Mouse (Mus musculus): ENCODE data around the gene Sycp2. TPM values are rescaled to one million over a fixed set of nuclear protein-coding genes. Genes with fewer than 3 reads are reported as not detected.

Gene Sycp2
- polyA plus RNA-seq, 1 experiment from 2014 or later = 0.12 TPM

DNA sequence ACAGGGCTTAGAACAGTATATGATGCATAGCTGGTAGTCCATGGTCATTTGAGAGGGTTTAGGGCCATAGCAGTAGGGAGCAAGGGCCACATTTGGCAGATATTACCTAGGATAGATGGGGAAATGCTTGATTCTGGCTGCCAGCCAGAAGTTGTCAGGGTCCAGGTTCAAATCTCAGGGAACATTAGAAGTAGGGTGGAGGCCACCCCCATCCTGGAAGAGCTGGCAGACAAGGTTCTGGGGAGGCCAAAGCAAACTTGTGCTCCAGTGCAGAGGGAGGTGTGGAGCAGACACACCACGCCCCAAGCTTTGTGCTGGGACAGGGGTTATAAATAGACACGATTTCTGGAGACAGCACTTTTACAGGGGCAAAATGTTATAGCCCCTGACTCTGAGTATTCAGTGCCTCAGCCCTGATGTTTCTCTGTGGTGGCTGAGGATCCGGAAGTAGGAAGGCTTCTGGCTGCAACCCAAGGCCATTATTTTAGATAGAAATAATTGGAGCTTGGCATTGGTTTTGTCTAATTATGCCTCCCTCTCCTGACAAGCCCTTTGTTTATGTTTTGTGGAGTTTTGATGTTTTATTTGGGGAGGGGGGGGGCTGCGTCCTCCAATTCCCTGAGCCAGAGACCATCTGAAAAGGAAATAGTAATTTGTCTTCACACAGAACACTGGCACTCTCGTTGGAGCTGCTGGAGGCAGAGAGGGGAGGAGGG lies 80.6 kb downstream of the Sycp2 start:
- Histone ChIP-seq H3K27me3 (ENCODE audit: control insufficient read depth, insufficient read depth, low read length) (no peaks in the 10 kb centered on the region), H3K27ac (ENCODE audit: low read depth, low read length) (no peak overlapping the region), H3K9me3 (ENCODE audit: control insufficient read depth, low read length) (no peaks in the 10 kb centered on the region), H3K9ac (ENCODE audit: low read depth, low read length) (no peak overlapping the region), H3K4me1 (replicated peaks; ENCODE audit: control insufficient read depth, insufficient read depth, low read length) (peaks cover 4% of the 10 kb centered on the region), H3K4me3 (ENCODE audit: low read depth, low read length) (no peak overlapping the region), H3K4me2 (replicated peaks; ENCODE audit: low read depth, low read length) (no peak overlapping the region), H3K36me3 (ENCODE audit: control insufficient read depth, insufficient read depth, low read length) (no peaks in the 10 kb centered on the region)
- 36% methylated on average over 5 of the region's 5 CpGs for WGBS
- peak; percentile 45; the same call in 1 of the 2 replicates for ATAC-seq (ENCODE audit: low FRiP score)
- DNase-seq (ENCODE audit: low spot score) = no peak

DNA sequence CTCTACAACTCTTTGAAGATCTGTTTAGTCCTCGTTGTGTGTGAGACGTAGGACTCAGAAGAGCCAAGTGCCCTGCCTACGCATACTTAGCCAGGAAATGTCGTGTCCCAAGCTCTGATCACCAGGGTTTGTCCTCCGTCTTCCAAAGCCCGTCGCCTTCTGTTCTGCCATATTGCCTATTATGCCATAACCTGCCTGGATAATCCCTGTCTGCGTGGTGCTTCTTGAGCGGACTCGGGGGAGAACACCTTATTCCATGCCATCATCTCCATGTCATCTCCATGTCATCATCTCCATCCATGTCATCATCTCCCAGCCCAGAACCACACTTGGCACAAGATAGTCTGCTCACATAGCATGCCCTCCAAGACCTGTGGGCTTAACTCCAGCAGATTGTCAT lies 81.4 kb downstream of the Sycp2 start:
- Histone ChIP-seq H3K4me2 (replicated peaks; ENCODE audit: low read depth, low read length) (no peak overlapping the region), H3K27me3 (ENCODE audit: control insufficient read depth, insufficient read depth, low read length) (no peaks in the 10 kb centered on the region), H3K9me3 (ENCODE audit: control insufficient read depth, low read length) (no peaks in the 10 kb centered on the region), H3K4me1 (replicated peaks; ENCODE audit: control insufficient read depth, insufficient read depth, low read length) (peaks cover 4% of the 10 kb centered on the region), H3K9ac (ENCODE audit: low read depth, low read length) (no peak overlapping the region), H3K4me3 (ENCODE audit: low read depth, low read length) (no peak overlapping the region), H3K27ac (ENCODE audit: low read depth, low read length) (no peak overlapping the region), H3K36me3 (ENCODE audit: control insufficient read depth, insufficient read depth, low read length) (no peaks in the 10 kb centered on the region)
- no peak for DNase-seq (ENCODE audit: low spot score)
- WGBS = 94% methylated on average over 10 of the region's 10 CpGs
- ATAC-seq (ENCODE audit: low FRiP score) = no peak

DNA sequence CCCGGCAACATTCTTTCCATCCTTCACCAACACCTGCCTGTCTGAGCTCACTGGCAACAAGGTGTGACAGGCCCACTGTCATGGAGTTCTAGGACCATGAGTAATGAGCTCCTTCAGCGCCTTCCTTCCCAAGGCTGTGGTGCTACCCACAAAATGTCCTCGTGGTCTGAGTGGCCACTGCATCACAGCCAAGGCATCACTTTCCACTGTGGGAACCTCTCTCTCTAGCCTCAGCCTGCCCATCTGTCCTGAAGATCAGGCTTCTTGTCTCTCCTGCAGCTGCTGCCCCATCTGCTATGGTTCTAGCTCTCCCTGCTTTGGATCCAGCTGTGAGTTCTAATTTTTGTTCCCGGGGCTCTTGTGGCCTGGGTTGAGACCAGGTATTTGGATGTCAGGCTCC lies 82.7 kb downstream of the Sycp2 start:
- H3K27ac ChIP-seq (ENCODE audit: low read depth, low read length) = no peak overlapping the region
- peaks cover 4% of the 10 kb centered on the region for H3K4me1 ChIP-seq (replicated peaks; ENCODE audit: control insufficient read depth, insufficient read depth, low read length)
- H3K36me3 ChIP-seq (ENCODE audit: control insufficient read depth, insufficient read depth, low read length) = no peaks in the 10 kb centered on the region
- H3K9ac ChIP-seq (ENCODE audit: low read depth, low read length) = no peak overlapping the region
- no peak overlapping the region for H3K4me3 ChIP-seq (ENCODE audit: low read depth, low read length)
- ATAC-seq (ENCODE audit: low FRiP score) (no peak), DNase-seq (ENCODE audit: low spot score) (no peak)
- no peak overlapping the region for H3K4me2 ChIP-seq (replicated peaks; ENCODE audit: low read depth, low read length)
- H3K27me3 ChIP-seq (ENCODE audit: control insufficient read depth, insufficient read depth, low read length) = no peaks in the 10 kb centered on the region
- WGBS = 84% methylated on average over 4 of the region's 4 CpGs
- H3K9me3 ChIP-seq (ENCODE audit: control insufficient read depth, low read length) = no peaks in the 10 kb centered on the region

DNA sequence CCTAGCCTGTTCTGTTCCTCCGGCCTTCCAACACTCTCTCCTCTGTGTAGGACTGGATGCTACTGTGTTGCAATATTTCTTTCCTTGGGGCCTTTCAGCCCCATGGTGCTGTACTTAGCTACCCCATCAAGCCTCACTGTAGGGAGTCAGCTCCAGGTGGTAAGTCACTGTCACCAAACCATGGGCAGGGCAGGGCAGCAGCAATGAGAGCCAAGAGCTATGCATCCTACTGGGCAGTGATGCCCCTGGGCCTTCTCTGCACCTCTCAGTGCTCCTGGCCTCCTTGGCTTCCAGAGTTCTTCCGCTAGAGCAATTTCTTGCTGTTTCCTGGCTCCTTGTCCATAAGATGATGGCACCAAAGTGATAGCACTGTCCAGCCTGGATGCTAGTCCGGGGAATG lies 83.1 kb downstream of the Sycp2 start:
- Histone ChIP-seq H3K4me1 (replicated peaks; ENCODE audit: control insufficient read depth, insufficient read depth, low read length) (peaks cover 4% of the 10 kb centered on the region), H3K4me2 (replicated peaks; ENCODE audit: low read depth, low read length) (no peak overlapping the region), H3K9ac (ENCODE audit: low read depth, low read length) (no peak overlapping the region), H3K9me3 (ENCODE audit: control insufficient read depth, low read length) (no peaks in the 10 kb centered on the region), H3K27ac (ENCODE audit: low read depth, low read length) (no peak overlapping the region), H3K36me3 (ENCODE audit: control insufficient read depth, insufficient read depth, low read length) (no peaks in the 10 kb centered on the region), H3K27me3 (ENCODE audit: control insufficient read depth, insufficient read depth, low read length) (no peaks in the 10 kb centered on the region), H3K4me3 (ENCODE audit: low read depth, low read length) (no peak overlapping the region)
- no peak for DNase-seq (ENCODE audit: low spot score)
- ATAC-seq (ENCODE audit: low FRiP score) = no peak
- WGBS = 93% methylated on average over 3 of the region's 3 CpGs

DNA sequence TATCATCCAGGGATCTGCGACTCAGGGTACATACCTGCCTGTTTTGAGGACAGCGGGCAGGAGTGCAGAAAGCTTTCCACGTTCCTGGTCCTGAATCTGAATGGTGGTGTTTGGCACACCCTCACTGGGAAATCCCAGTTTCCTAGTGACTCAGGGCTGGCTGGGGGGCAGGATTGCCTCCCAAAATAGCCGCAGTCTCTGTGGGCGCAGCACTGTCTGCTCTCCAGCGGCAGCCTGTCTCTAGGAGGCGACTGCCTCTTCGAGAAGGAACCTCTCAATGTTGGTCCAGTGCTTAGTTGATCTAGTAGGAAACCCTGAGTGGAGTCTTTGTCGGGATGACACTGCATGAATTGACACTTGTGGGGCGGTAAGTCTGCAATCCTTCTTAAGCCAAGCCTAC lies 86.2 kb downstream of the Sycp2 start:
- Histone ChIP-seq H3K9ac (ENCODE audit: low read depth, low read length) (no peak overlapping the region), H3K27me3 (ENCODE audit: control insufficient read depth, insufficient read depth, low read length) (no peaks in the 10 kb centered on the region), H3K36me3 (ENCODE audit: control insufficient read depth, insufficient read depth, low read length) (no peaks in the 10 kb centered on the region), H3K9me3 (ENCODE audit: control insufficient read depth, low read length) (no peaks in the 10 kb centered on the region), H3K4me2 (replicated peaks; ENCODE audit: low read depth, low read length) (no peak overlapping the region), H3K27ac (ENCODE audit: low read depth, low read length) (no peak overlapping the region), H3K4me1 (replicated peaks; ENCODE audit: control insufficient read depth, insufficient read depth, low read length) (no peaks in the 10 kb centered on the region), H3K4me3 (ENCODE audit: low read depth, low read length) (no peak overlapping the region)
- DNase-seq (ENCODE audit: low spot score) (no peak), ATAC-seq (ENCODE audit: low FRiP score) (no peak)
- 84% methylated on average over 10 of the region's 10 CpGs for WGBS

DNA sequence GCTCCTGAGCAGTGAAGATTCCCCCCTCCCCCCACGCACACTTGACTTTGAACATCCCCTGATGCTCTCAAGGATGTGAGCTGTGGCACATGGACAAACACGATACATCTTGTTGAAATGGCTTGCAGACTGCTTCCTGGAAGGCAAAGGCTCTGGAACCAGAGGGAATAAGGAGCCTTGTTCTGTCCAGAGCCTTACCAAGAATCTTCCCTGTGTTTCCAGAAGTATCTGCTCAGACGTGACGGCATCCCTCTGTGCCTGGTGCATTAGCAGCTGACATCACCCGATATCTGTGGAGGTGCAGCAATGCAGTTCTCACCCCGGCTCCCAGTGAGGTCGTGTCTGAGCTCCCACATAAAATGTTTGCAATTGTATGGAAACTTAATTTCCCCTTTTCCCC lies 87.7 kb downstream of the Sycp2 start:
- Histone ChIP-seq H3K9ac (ENCODE audit: low read depth, low read length) (no peak overlapping the region), H3K36me3 (ENCODE audit: control insufficient read depth, insufficient read depth, low read length) (no peaks in the 10 kb centered on the region), H3K4me1 (replicated peaks; ENCODE audit: control insufficient read depth, insufficient read depth, low read length) (no peaks in the 10 kb centered on the region), H3K27ac (ENCODE audit: low read depth, low read length) (no peak overlapping the region), H3K4me2 (replicated peaks; ENCODE audit: low read depth, low read length) (no peak overlapping the region), H3K4me3 (ENCODE audit: low read depth, low read length) (no peak overlapping the region), H3K9me3 (ENCODE audit: control insufficient read depth, low read length) (no peaks in the 10 kb centered on the region), H3K27me3 (ENCODE audit: control insufficient read depth, insufficient read depth, low read length) (no peaks in the 10 kb centered on the region)
- ATAC-seq (ENCODE audit: low FRiP score) = no peak
- 88% methylated on average over 7 of the region's 7 CpGs for WGBS
- no peak for DNase-seq (ENCODE audit: low spot score)

DNA sequence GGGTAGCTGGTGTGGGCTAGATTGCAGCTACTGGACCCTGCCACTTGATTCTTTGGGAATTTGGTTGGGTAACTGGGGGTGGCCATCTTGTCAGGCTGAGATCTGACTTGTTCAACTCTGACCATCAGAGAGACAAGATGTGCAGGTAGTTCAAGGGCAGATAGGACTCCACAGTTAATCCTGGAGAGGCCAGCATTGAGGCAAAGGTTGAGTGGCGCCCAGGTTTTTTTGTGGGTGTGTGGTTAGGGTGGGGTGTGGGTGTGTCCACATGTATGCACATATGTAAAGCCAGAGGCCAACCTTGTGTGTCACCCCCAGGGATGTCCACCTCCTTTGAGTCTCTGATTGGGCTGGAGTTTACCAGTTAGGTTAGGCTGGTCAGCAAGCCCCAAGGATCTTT lies 91.2 kb downstream of the Sycp2 start:
- Histone ChIP-seq H3K9ac (ENCODE audit: low read depth, low read length) (no peak overlapping the region), H3K36me3 (ENCODE audit: control insufficient read depth, insufficient read depth, low read length) (no peaks in the 10 kb centered on the region), H3K27me3 (ENCODE audit: control insufficient read depth, insufficient read depth, low read length) (no peaks in the 10 kb centered on the region), H3K4me2 (replicated peaks; ENCODE audit: low read depth, low read length) (no peak overlapping the region), H3K9me3 (ENCODE audit: control insufficient read depth, low read length) (no peaks in the 10 kb centered on the region), H3K4me1 (replicated peaks; ENCODE audit: control insufficient read depth, insufficient read depth, low read length) (no peaks in the 10 kb centered on the region), H3K27ac (ENCODE audit: low read depth, low read length) (no peak overlapping the region), H3K4me3 (ENCODE audit: low read depth, low read length) (no peak overlapping the region)
- 100% methylated on average over 1 of the region's 1 CpGs for WGBS
- DNase-seq (ENCODE audit: low spot score) = no peak
- no peak for ATAC-seq (ENCODE audit: low FRiP score)

DNA sequence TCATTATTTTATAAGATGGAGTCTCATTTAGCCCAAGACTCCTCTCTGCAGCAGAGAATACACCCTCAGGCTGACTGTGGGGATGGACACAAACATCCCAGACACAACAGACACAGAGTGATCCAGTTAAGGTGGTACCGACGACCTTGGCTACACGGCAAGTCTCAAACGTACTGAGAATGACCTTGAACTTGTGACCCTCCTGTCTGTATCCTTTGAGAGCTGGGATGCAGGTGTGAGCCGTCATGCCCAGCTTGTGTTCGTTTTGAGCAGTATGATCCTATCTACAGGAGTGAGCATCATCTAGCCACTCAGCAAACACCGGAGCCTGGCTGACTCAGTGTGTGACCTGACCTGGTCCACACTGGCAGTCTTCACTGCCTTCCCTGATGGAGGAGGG lies 93.9 kb downstream of the Sycp2 start:
- Histone ChIP-seq H3K4me3 (ENCODE audit: low read depth, low read length) (no peak overlapping the region), H3K4me1 (replicated peaks; ENCODE audit: control insufficient read depth, insufficient read depth, low read length) (no peaks in the 10 kb centered on the region), H3K4me2 (replicated peaks; ENCODE audit: low read depth, low read length) (no peak overlapping the region), H3K36me3 (ENCODE audit: control insufficient read depth, insufficient read depth, low read length) (no peaks in the 10 kb centered on the region), H3K9ac (ENCODE audit: low read depth, low read length) (no peak overlapping the region), H3K9me3 (ENCODE audit: control insufficient read depth, low read length) (no peaks in the 10 kb centered on the region), H3K27ac (ENCODE audit: low read depth, low read length) (no peak overlapping the region), H3K27me3 (ENCODE audit: control insufficient read depth, insufficient read depth, low read length) (no peaks in the 10 kb centered on the region; the same call in 1 of the 2 replicates)
- ATAC-seq (ENCODE audit: low FRiP score) = no peak
- DNase-seq (ENCODE audit: low spot score) = no peak
- 85% methylated on average over 7 of the region's 7 CpGs for WGBS

DNA sequence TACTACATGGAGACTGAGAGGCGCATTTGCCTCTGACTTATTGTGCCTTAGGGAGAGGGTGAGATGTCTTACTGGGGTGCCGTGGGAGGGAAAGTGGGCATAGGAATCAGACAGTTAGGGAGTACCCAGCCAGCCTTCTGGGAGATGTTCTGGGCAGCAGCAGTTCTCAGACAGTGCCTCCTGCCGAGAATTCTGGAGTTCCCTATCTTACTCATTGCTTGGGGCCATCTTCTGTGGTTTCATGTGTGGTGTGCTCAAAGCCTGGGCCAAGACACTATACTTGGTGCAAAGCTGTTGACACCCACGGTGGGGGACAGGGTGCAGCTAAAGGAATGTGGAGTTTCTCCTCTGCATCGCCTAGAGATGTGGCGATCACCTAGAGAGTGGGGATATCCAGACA lies 102.8 kb downstream of the Sycp2 start:
- no peak overlapping the region for H3K4me3 ChIP-seq (ENCODE audit: low read depth, low read length)
- no peak overlapping the region for H3K9ac ChIP-seq (ENCODE audit: low read depth, low read length)
- H3K27ac ChIP-seq (ENCODE audit: low read depth, low read length) = no peak overlapping the region
- H3K4me1 ChIP-seq (replicated peaks; ENCODE audit: control insufficient read depth, insufficient read depth, low read length) = peaks cover 7% of the 10 kb centered on the region; the same call in 1 of the 2 replicates
- no peaks in the 10 kb centered on the region for H3K9me3 ChIP-seq (ENCODE audit: control insufficient read depth, low read length)
- DNase-seq (ENCODE audit: low spot score) (no peak), ATAC-seq (ENCODE audit: low FRiP score) (no peak)
- H3K4me2 ChIP-seq (replicated peaks; ENCODE audit: low read depth, low read length) = no peak overlapping the region
- H3K36me3 ChIP-seq (ENCODE audit: control insufficient read depth, insufficient read depth, low read length) = no peaks in the 10 kb centered on the region
- no peaks in the 10 kb centered on the region; the same call in 1 of the 2 replicates for H3K27me3 ChIP-seq (ENCODE audit: control insufficient read depth, insufficient read depth, low read length)
- WGBS = 88% methylated on average over 6 of the region's 6 CpGs
